Mouse (Mus musculus) kidney, embryonic 16.5 days (tissue): ENCODE results near the gene Notch3. TPM values are rescaled to one million over a fixed set of nuclear protein-coding genes. Genes with fewer than 3 reads are reported as not detected.
A peak's percentile ranks its signal among the peaks of the same experiment; 100 is the strongest.
"Not testable (repeated sequence)": the region's sequence is repeated elsewhere in the genome, so short reads cannot be mapped to it uniquely, and the experiment has no call there.

Source experiments
- ATAC-seq: fragments of 200-750 bp; cut with Nextera tagmentation; 2 replicates; pipeline ENCODE4 v1.8.0; 2017; ENCODE audit warnings: moderate TSS enrichment; ENCODE audit not compliant: low FRiP score, low TSS enrichment
- H3K27ac ChIP-seq: fragments of 300-500 bp; sonication (generic); 2 replicates; pipeline ENCODE4 v1.5.1; 2014; ENCODE audit warnings: low read length
- H3K27me3 ChIP-seq: fragments of 300-500 bp; sonication (generic); 2 replicates; pipeline ENCODE4 v1.6.1; 2014; ENCODE audit warnings: low read length, control low read depth, mixed read lengths; ENCODE audit not compliant: insufficient read depth
- H3K36me3 ChIP-seq: fragments of 300-500 bp; sonication (generic); 2 replicates; pipeline ENCODE4 v1.6.1; 2014; ENCODE audit warnings: low read length, control low read depth, mixed read lengths; ENCODE audit not compliant: insufficient read depth
- H3K4me1 ChIP-seq: fragments of 300-500 bp; sonication (generic); 2 replicates; pipeline ENCODE4 v1.6.1; 2014; ENCODE audit warnings: low read length, control low read depth, mixed read lengths; ENCODE audit not compliant: insufficient read depth
- H3K4me2 ChIP-seq: fragments of 300-500 bp; sonication (generic); replicated peaks from 2 replicates; pipeline ENCODE4 v1.6.1; 2014; ENCODE audit warnings: low read depth, low read length
- H3K4me3 ChIP-seq: fragments of 300-500 bp; sonication (generic); 2 replicates; pipeline ENCODE4 v1.5.1; 2014; ENCODE audit warnings: mild to moderate bottlenecking, low read length
- H3K9ac ChIP-seq: fragments of 300-500 bp; sonication (generic); replicated peaks from 2 replicates; pipeline ENCODE4 v1.6.1; 2014; ENCODE audit warnings: low read length
- H3K9me3 ChIP-seq: fragments of 300-500 bp; sonication (generic); 2 replicates; pipeline ENCODE4 v1.6.1; 2016; ENCODE audit warnings: low read length, control low read depth
- WGBS: fragments of 180-500 bp; shearing (Covaris S2); extraction: QIAGEN DNeasy Blood & Tissue Kit; methylation state at CpG from one replicate; pipeline ENCODE4 v1.1.7; 2014; 5-methylcytosine and 5-hydroxymethylcytosine counted together
- polyA plus RNA-seq: library from polyadenylated mRNA; unstranded; fragments of >200 nt; fragmentation: Nextera tagmentation; extraction: Ambion mirVana; gene quantifications from 2 replicates; pipeline ENCODE4 v1.2.1, GENCODE M21; 2015

Notch3 gene
- polyA plus RNA-seq, 1 experiment from 2014 or later = 13.6 TPM

GRCm38 (mm10) chr17:32106358-32106757 lies 60.3 kb downstream of the Notch3 start:
- no peaks in the 10 kb centered on the region for H3K4me1 ChIP-seq
- 75% methylated on average over 2 of the region's 2 CpGs for WGBS
- no peak overlapping the region for H3K4me2 ChIP-seq
- no peak for ATAC-seq
- no peaks in the 10 kb centered on the region for H3K9me3 ChIP-seq
- H3K36me3 ChIP-seq = no peaks in the 10 kb centered on the region
- no peak overlapping the region for H3K27ac ChIP-seq
- no peaks in the 10 kb centered on the region for H3K27me3 ChIP-seq
- H3K9ac ChIP-seq = no peak overlapping the region
- no peak overlapping the region for H3K4me3 ChIP-seq

DNA sequence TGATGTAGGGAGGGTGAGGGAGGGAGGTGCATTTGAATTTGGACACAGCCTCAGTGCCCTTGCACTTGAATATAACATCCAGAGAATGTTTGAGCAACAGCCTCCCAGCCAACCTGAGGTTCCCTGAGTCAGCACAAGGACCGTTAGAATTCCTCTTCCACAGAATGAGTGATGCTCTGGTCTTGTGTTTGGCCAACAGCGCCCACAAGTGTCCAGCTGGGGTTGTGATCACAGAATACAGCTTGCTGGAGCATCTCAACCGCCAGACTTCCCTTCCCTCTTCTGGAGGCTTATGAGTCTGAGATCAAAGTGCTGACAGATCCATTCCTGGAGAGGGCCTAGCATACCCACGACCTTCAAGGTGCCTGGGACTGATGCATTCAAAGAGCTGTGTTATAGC lies 63.6 kb downstream of the Notch3 start:
- Histone ChIP-seq H3K4me2 (no peak overlapping the region), H3K4me1 (peaks cover 8% of the 10 kb centered on the region; the same call in 1 of the 2 replicates), H3K27me3 (no peaks in the 10 kb centered on the region), H3K4me3 (no peak overlapping the region), H3K9me3 (no peaks in the 10 kb centered on the region), H3K27ac (no peak overlapping the region), H3K9ac (no peak overlapping the region), H3K36me3 (no peaks in the 10 kb centered on the region)
- ATAC-seq = no peak
- WGBS = 24% methylated on average over 4 of the region's 4 CpGs

DNA sequence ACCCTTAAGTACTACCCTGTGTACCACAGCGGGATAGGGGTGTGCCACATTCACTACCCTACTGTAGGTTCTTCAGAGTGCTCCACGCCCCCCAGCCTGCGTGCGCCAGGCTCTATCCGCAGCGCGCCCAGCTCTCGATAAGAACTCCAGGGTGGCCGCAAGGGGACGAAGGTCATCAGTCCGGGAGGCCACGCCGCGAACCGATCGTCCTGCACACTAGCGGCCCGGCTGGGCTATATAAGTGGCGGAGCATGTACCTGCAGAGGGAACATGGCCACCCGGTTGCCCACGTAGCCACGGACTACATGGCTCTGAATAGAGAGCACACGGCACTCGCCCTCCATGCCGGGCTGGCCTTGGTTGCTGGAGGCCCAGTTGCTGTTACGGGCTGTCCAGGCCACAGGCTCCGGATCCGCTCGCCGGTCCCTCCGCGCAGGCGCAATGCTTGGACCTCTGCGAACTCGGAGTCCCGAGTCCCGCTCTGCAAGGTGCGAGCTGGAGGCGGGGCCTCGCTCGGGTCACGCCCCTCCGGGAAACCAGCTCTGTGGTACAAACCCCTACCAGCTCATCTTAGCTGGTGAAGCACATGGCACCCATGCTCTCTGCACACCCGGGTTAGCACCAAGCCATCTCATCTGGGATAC lies 66.6 kb downstream of the Notch3 start:
- Histone ChIP-seq H3K27me3 (no peaks in the 10 kb centered on the region), H3K4me3 (peak overlapping the region; percentile 47), H3K36me3 (no peaks in the 10 kb centered on the region), H3K9me3 (no peaks in the 10 kb centered on the region), H3K27ac (no peak overlapping the region), H3K9ac (peak overlapping the region; percentile 63), H3K4me2 (peak overlapping the region; percentile 84), H3K4me1 (peaks cover 8% of the 10 kb centered on the region; the same call in 1 of the 2 replicates)
- ATAC-seq = peak; percentile 87
- 1% methylated on average over 44 of the region's 44 CpGs for WGBS

GRCm38 (mm10) chr17:32099574-32099942 lies 67.1 kb downstream of the Notch3 start:
- Histone ChIP-seq H3K4me2 (peak overlapping the region; percentile 84), H3K27me3 (no peaks in the 10 kb centered on the region), H3K27ac (no peak overlapping the region), H3K9me3 (no peaks in the 10 kb centered on the region), H3K9ac (peak overlapping the region; percentile 63), H3K4me1 (peaks cover 8% of the 10 kb centered on the region; the same call in 1 of the 2 replicates), H3K4me3 (peak overlapping the region; percentile 47), H3K36me3 (no peaks in the 10 kb centered on the region)
- peak; percentile 76 for ATAC-seq
- WGBS = 32% methylated on average over 8 of the region's 8 CpGs

DNA sequence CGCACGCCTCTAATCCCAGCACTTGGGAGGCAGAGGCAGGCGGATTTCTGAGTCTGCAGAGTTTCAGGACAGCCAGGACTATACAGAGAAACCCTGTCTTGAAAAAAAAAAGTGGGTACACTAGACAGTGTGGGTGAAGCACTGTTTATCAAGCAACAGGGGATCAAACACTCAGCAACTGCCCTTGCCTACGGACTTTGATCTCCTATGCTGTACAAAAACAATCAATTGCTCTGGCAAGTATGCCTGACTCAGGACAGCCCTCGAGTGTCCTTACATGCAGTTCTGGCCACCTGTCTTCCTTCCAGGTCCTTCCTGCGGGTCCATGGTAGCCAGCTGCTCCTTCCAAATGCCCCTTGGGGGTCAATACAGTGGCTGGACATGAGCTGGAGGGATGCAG lies 67.7 kb downstream of the Notch3 start:
- ATAC-seq, H3K36me3 ChIP-seq, H3K27me3 ChIP-seq, H3K9ac ChIP-seq, H3K4me3 ChIP-seq, H3K9me3 ChIP-seq, H3K27ac ChIP-seq, H3K4me1 ChIP-seq, H3K4me2 ChIP-seq: not testable (repeated sequence)
- WGBS = 81% methylated on average over 6 of the region's 6 CpGs

GRCm38 (mm10) chr17:32097676-32098075 lies 69.0 kb downstream of the Notch3 start:
- ATAC-seq = no peak
- Histone ChIP-seq H3K27me3 (no peaks in the 10 kb centered on the region), H3K36me3 (no peaks in the 10 kb centered on the region), H3K9ac (no peak overlapping the region), H3K27ac (no peak overlapping the region), H3K9me3 (0 out of 2 replicates have a peak, but pooled peaks cover 4% of the 10 kb centered on the region), H3K4me1 (peaks cover 8% of the 10 kb centered on the region; the same call in 1 of the 2 replicates), H3K4me2 (no peak overlapping the region), H3K4me3 (no peak overlapping the region)
- WGBS = 75% methylated on average over 1 of the region's 1 CpGs

- H3K36me3 ChIP-seq = no peaks in the 10 kb centered on the region
- no peak overlapping the region for H3K9ac ChIP-seq
- H3K4me2 ChIP-seq = no peak overlapping the region
- H3K4me1 ChIP-seq = peaks cover 15% of the 10 kb centered on the region
- 84% methylated on average over 5 of the region's 5 CpGs for WGBS
- no peaks in the 10 kb centered on the region for H3K27me3 ChIP-seq
- H3K4me3 ChIP-seq = no peak overlapping the region
- ATAC-seq = no peak
- H3K9me3 ChIP-seq = 0 out of 2 replicates have a peak, but pooled peaks cover 4% of the 10 kb centered on the region
- no peak overlapping the region for H3K27ac ChIP-seq
Observed at GRCm38 (mm10) chr17:32092895-32093294, 73.8 kb downstream of the Notch3 start.

DNA sequence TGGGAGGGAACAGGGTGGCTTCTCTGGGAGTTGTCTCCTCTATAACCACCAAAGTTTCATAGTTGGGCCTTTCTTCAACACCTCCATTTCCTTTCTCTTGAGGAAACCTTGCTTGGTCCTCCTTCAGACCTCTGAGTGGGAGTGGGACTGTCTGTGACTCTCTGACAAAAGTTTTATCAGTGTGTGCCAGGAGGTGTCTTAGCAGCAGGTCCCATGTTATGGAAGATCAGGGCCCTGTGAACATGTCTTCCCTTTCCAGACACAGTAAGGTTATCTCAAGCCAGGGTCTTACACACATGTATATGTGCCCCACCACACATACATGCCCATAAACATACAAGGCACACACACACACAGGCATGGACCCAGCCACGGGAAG lies 74.4 kb downstream of the Notch3 start:
- H3K27me3 ChIP-seq = no peaks in the 10 kb centered on the region
- H3K4me2 ChIP-seq = no peak overlapping the region
- H3K4me1 ChIP-seq = peaks cover 15% of the 10 kb centered on the region
- 0 out of 2 replicates have a peak, but pooled peaks cover 4% of the 10 kb centered on the region for H3K9me3 ChIP-seq
- no peak overlapping the region for H3K9ac ChIP-seq
- no peak overlapping the region for H3K27ac ChIP-seq
- H3K36me3 ChIP-seq = no peaks in the 10 kb centered on the region
- ATAC-seq = 0 out of 2 replicates have a peak, but pooled peaks have one; percentile 4
- 97% methylated on average over 1 of the region's 1 CpGs for WGBS
- H3K4me3 ChIP-seq = no peak overlapping the region

DNA sequence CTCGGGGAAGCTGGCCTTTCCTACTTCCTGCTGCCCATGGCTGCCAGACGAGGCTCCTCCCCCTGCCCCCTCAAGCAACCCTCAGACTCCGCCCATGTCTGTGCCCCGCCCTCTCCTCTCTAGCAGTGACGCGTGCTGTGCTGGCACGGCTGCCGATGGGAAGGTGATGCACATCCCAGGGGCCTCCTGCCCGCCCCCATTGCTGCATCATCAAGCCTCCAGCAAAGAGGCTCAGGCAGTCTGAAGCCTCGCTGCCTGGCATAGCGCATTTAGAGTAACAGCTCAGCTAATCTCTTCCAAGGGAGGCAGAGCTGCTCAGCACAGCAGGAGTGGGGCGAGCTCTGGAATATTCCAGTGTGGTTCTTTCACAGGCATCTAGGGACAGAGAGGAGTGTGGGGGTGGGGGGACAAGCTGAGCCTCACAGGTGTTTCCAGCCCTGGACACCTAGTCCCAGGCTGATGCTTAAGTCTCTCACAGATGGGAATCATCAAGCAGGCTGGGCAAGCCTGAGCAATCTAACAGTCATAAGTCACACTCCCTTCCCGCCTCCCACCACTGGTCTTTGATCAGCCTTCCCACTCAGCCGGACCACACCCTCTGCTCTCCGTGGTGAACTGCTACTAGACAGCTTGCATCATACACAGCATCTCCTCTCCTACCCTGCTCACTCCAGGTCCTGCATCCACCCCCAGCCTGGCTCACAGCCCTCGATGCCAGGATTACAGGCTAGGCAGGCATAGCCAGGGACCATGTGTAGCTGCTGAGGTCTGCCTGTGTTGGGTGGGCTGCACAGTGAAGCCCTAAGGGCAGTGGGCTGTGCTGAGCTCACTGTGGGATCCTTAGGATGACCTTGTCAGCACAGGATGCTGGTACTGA lies 75.0 kb downstream of the Notch3 start:
- WGBS = 3% methylated on average over 13 of the region's 16 CpGs
- not testable (repeated sequence) for H3K36me3 ChIP-seq, H3K27me3 ChIP-seq, H3K9me3 ChIP-seq
- Histone ChIP-seq H3K4me1 (peaks cover 15% of the 10 kb centered on the region), H3K9ac (peak overlapping the region; percentile 69), H3K4me3 (peak overlapping the region; percentile 42), H3K27ac (peak overlapping the region; percentile 76), H3K4me2 (peak overlapping the region; percentile 62)
- peak; percentile 91 for ATAC-seq

- Histone ChIP-seq H3K4me3 (peak overlapping the region; percentile 42), H3K4me1 (peaks cover 15% of the 10 kb centered on the region), H3K9me3 (0 out of 2 replicates have a peak, but pooled peaks cover 4% of the 10 kb centered on the region), H3K27me3 (no peaks in the 10 kb centered on the region), H3K36me3 (no peaks in the 10 kb centered on the region), H3K9ac (peak overlapping the region; percentile 69), H3K27ac (peak overlapping the region; percentile 76), H3K4me2 (peak overlapping the region; percentile 62)
- no peak; the same call in 1 of the 2 replicates for ATAC-seq
- 8% methylated on average over 1 of the region's 1 CpGs for WGBS
Observed at GRCm38 (mm10) chr17:32091032-32091363, 75.7 kb downstream of the Notch3 start.
